Mouse (Mus musculus): ENCODE data around the gene Shroom1. TPM values are rescaled to one million over a fixed set of nuclear protein-coding genes. Genes with fewer than 3 reads are reported as not detected.

The Shroom1 gene
- polyA plus RNA-seq, 1 experiment = 0.82 TPM

GRCm38 (mm10) chr11:53457372-53457954, 458 bp downstream of the Shroom1 start:
- no peak for TF ChIP-seq MYOD1 (IDR thresholded peaks at IDR 0.05; ENCODE audit: control insufficient read depth, insufficient read length, low read depth)
- TF ChIP-seq CEBPB (IDR thresholded peaks at IDR 0.05; ENCODE audit: low read depth) = no peak
- no peak for TF ChIP-seq CTCF (IDR thresholded peaks at IDR 0.05; ENCODE audit: control insufficient read depth, insufficient read depth, insufficient read length)
- TF ChIP-seq USF1 (IDR thresholded peaks at IDR 0.05; ENCODE audit: low read depth) = no peak
- no peak for TF ChIP-seq MAX (IDR thresholded peaks at IDR 0.05)
- no peak for TF ChIP-seq MYOG (IDR thresholded peaks at IDR 0.05; ENCODE audit: control insufficient read depth, extremely low read depth, insufficient read length)
- no peak for TF ChIP-seq FOSL1 (IDR thresholded peaks at IDR 0.05; ENCODE audit: insufficient read depth, low read length, poor library complexity, severe bottlenecking)
- H3K4me3 ChIP-seq (ENCODE audit: insufficient read depth, poor library complexity, severe bottlenecking) = peak overlapping the region; percentile 29
- H3K79me3 ChIP-seq (ENCODE audit: low read depth) = no peaks in the 10 kb centered on the region
- H3K79me2 ChIP-seq (ENCODE audit: control insufficient read depth, insufficient read depth) = no peaks in the 10 kb centered on the region
- no peaks in the 10 kb centered on the region for H3K27me3 ChIP-seq (ENCODE audit: control insufficient read depth, insufficient read depth, insufficient read length)
- peak overlapping the region; percentile 71 for H3ac ChIP-seq (ENCODE audit: control insufficient read depth, insufficient read length, low read depth)
- no peaks in the 10 kb centered on the region for H3K36me3 ChIP-seq (ENCODE audit: control insufficient read depth, insufficient read depth)

GRCm38 (mm10) chr11:53458996-53459395, 2.0 kb downstream of the Shroom1 start:
- TF ChIP-seq FOSL1 (IDR thresholded peaks at IDR 0.05; ENCODE audit: insufficient read depth, low read length, poor library complexity, severe bottlenecking) (no peak), MYOG (IDR thresholded peaks at IDR 0.05; ENCODE audit: control insufficient read depth, extremely low read depth, insufficient read length) (no peak), CTCF (IDR thresholded peaks at IDR 0.05; ENCODE audit: control insufficient read depth, insufficient read depth, insufficient read length) (no peak), MYOD1 (IDR thresholded peaks at IDR 0.05; ENCODE audit: control insufficient read depth, insufficient read length, low read depth) (no peak), CEBPB (IDR thresholded peaks at IDR 0.05; ENCODE audit: low read depth) (no peak), MAX (IDR thresholded peaks at IDR 0.05) (no peak), USF1 (IDR thresholded peaks at IDR 0.05; ENCODE audit: low read depth) (no peak)
- no peaks in the 10 kb centered on the region for H3K79me2 ChIP-seq (ENCODE audit: control insufficient read depth, insufficient read depth)
- no peak overlapping the region for H3K4me3 ChIP-seq (ENCODE audit: insufficient read depth, poor library complexity, severe bottlenecking)
- H3K79me3 ChIP-seq (ENCODE audit: low read depth) = no peaks in the 10 kb centered on the region
- H3ac ChIP-seq (ENCODE audit: control insufficient read depth, insufficient read length, low read depth) = no peak overlapping the region
- no peaks in the 10 kb centered on the region for H3K36me3 ChIP-seq (ENCODE audit: control insufficient read depth, insufficient read depth)
- H3K27me3 ChIP-seq (ENCODE audit: control insufficient read depth, insufficient read depth, insufficient read length) = no peaks in the 10 kb centered on the region

GRCm38 (mm10) chr11:53460192-53460591, 3.2 kb downstream of the Shroom1 start:
- H3K4me3 ChIP-seq (ENCODE audit: insufficient read depth, poor library complexity, severe bottlenecking) = no peak overlapping the region
- no peaks in the 10 kb centered on the region for H3K79me3 ChIP-seq (ENCODE audit: low read depth)
- H3K27me3 ChIP-seq (ENCODE audit: control insufficient read depth, insufficient read depth, insufficient read length) = no peaks in the 10 kb centered on the region
- no peak for TF ChIP-seq USF1 (IDR thresholded peaks at IDR 0.05; ENCODE audit: low read depth)
- TF ChIP-seq MYOG (IDR thresholded peaks at IDR 0.05; ENCODE audit: control insufficient read depth, extremely low read depth, insufficient read length) = no peak
- TF ChIP-seq CTCF (IDR thresholded peaks at IDR 0.05; ENCODE audit: control insufficient read depth, insufficient read depth, insufficient read length) = no peak
- no peak for TF ChIP-seq FOSL1 (IDR thresholded peaks at IDR 0.05; ENCODE audit: insufficient read depth, low read length, poor library complexity, severe bottlenecking)
- TF ChIP-seq MYOD1 (IDR thresholded peaks at IDR 0.05; ENCODE audit: control insufficient read depth, insufficient read length, low read depth) = no peak
- TF ChIP-seq CEBPB (IDR thresholded peaks at IDR 0.05; ENCODE audit: low read depth) = no peak
- TF ChIP-seq MAX (IDR thresholded peaks at IDR 0.05) = no peak
- H3K36me3 ChIP-seq (ENCODE audit: control insufficient read depth, insufficient read depth) = no peaks in the 10 kb centered on the region
- no peaks in the 10 kb centered on the region for H3K79me2 ChIP-seq (ENCODE audit: control insufficient read depth, insufficient read depth)
- no peak overlapping the region for H3ac ChIP-seq (ENCODE audit: control insufficient read depth, insufficient read length, low read depth)

- Histone ChIP-seq H3K79me2 (ENCODE audit: control insufficient read depth, insufficient read depth) (no peaks in the 10 kb centered on the region), H3K27me3 (ENCODE audit: control insufficient read depth, insufficient read depth, insufficient read length) (no peaks in the 10 kb centered on the region), H3K36me3 (ENCODE audit: control insufficient read depth, insufficient read depth) (no peaks in the 10 kb centered on the region), H3K79me3 (ENCODE audit: low read depth) (no peaks in the 10 kb centered on the region), H3K4me3 (ENCODE audit: insufficient read depth, poor library complexity, severe bottlenecking) (no peak overlapping the region), H3ac (ENCODE audit: control insufficient read depth, insufficient read length, low read depth) (no peak overlapping the region)
- TF ChIP-seq CEBPB (IDR thresholded peaks at IDR 0.05; ENCODE audit: low read depth) (no peak), CTCF (IDR thresholded peaks at IDR 0.05; ENCODE audit: control insufficient read depth, insufficient read depth, insufficient read length) (no peak), USF1 (IDR thresholded peaks at IDR 0.05; ENCODE audit: low read depth) (no peak), FOSL1 (IDR thresholded peaks at IDR 0.05; ENCODE audit: insufficient read depth, low read length, poor library complexity, severe bottlenecking) (no peak), MYOG (IDR thresholded peaks at IDR 0.05; ENCODE audit: control insufficient read depth, extremely low read depth, insufficient read length) (no peak), MAX (IDR thresholded peaks at IDR 0.05) (no peak), MYOD1 (IDR thresholded peaks at IDR 0.05; ENCODE audit: control insufficient read depth, insufficient read length, low read depth) (no peak)
These were observed 4.7 kb downstream of the Shroom1 start for GRCm38 (mm10) chr11:53461727-53462126.

- Histone ChIP-seq H3K4me3 (ENCODE audit: insufficient read depth, poor library complexity, severe bottlenecking) (no peak overlapping the region), H3K27me3 (ENCODE audit: control insufficient read depth, insufficient read depth, insufficient read length) (no peaks in the 10 kb centered on the region)
These were observed 6.8 kb downstream of the Shroom1 start for GRCm38 (mm10) chr11:53463551-53464424.

More at GRCm38 (mm10) chr11:53463551-53464424, 6.8 kb downstream of the Shroom1 start:
- TF ChIP-seq MYOD1 (IDR thresholded peaks at IDR 0.05; ENCODE audit: control insufficient read depth, insufficient read length, low read depth) (no peak), USF1 (IDR thresholded peaks at IDR 0.05; ENCODE audit: low read depth) (no peak), MYOG (IDR thresholded peaks at IDR 0.05; ENCODE audit: control insufficient read depth, extremely low read depth, insufficient read length) (no peak), CEBPB (IDR thresholded peaks at IDR 0.05; ENCODE audit: low read depth) (no peak), MAX (IDR thresholded peaks at IDR 0.05) (no peak), FOSL1 (IDR thresholded peaks at IDR 0.05; ENCODE audit: insufficient read depth, low read length, poor library complexity, severe bottlenecking) (no peak)
- Histone ChIP-seq H3K36me3 (ENCODE audit: control insufficient read depth, insufficient read depth) (no peaks in the 10 kb centered on the region), H3K79me2 (ENCODE audit: control insufficient read depth, insufficient read depth) (no peaks in the 10 kb centered on the region), H3K79me3 (ENCODE audit: low read depth) (no peaks in the 10 kb centered on the region), H3ac (ENCODE audit: control insufficient read depth, insufficient read length, low read depth) (no peak overlapping the region)
